In the genomic region with DNA sequence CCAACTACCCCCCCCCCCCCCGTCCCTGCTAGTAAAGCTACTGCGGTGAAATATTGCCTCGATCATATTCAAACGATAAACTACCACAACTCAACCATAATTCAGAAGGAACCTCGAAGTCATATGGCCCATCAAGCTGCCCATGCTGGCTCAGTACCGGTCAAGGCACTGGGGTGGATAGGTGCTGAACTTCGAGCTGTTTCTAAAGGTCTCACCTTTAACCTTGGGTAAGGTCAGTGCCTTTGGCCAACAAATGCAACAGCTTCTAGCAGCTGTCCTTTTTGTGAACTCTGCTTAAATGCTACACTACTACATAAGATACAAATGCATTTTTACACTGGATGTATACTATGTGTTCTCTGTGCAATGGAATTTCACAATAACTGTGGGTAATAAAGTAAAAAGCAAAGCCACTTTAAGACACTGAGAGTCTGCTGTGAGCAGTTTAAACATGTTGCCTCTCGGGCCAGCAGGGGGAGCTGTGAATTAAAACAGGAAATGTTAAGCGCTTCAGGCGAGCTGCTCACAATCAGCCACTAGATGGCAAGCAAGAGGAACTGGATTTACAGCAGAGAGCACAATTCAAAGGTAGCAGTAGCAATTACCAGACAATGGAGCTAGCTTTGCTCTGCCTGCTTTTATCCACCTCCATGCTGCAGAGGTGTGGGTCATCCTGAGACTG, we compare ENCODE assay signal across 1 mouse cellular context.
A peak's percentile ranks its signal among the peaks of the same experiment; 100 is the strongest.
TF ChIP-seq lines count a peak whose summit lies in the region.

No protein-coding gene starts in this region.

TF ChIP-seq in CH12.LX, 34 proteins besides CTCF, POLR2A, EP300 and RAD21:
- TF ChIP-seq SIN3A (IDR thresholded peaks at IDR 0.05; ENCODE audit: low read length) = no peak
- peak; percentile 57; the same call in 1 of the 2 replicates for TF ChIP-seq IRF4 (IDR thresholded peaks at IDR 0.05; ENCODE audit: low read depth, low read length)
- TF ChIP-seq TBP (conservative IDR thresholded peaks at IDR 0.05; ENCODE audit: low read depth, low read length) = no peak
- peak; percentile 12; the same call in 1 of the 2 replicates for TF ChIP-seq MEF2A (IDR thresholded peaks at IDR 0.05; ENCODE audit: borderline replicate concordance, low read depth, low read length)
- 0 out of 2 replicates have a peak, but pooled peaks have one; percentile 50 for TF ChIP-seq TCF12 (IDR thresholded peaks at IDR 0.05; ENCODE audit: low read depth, low read length)
- peak; percentile 36 for TF ChIP-seq HCFC1 (IDR thresholded peaks at IDR 0.05; ENCODE audit: low read depth, low read length)
- no peak for TF ChIP-seq ETS1 (conservative IDR thresholded peaks at IDR 0.05; ENCODE audit: low read depth, low read length)
- no peak for TF ChIP-seq UBTF (IDR thresholded peaks at IDR 0.05; ENCODE audit: low read depth, low read length)
- TF ChIP-seq MAX (IDR thresholded peaks at IDR 0.05; ENCODE audit: low read length) = no peak; the same call in 1 of the 2 replicates
- no peak for TF ChIP-seq ZMIZ1 (IDR thresholded peaks at IDR 0.05; ENCODE audit: low read depth, low read length)
- TF ChIP-seq NELFE (IDR thresholded peaks at IDR 0.05; ENCODE audit: low read depth, low read length) = peak; percentile 83; the same call in 1 of the 2 replicates
- TF ChIP-seq RCOR1 (conservative IDR thresholded peaks at IDR 0.05; ENCODE audit: low read depth, low read length) = no peak
- TF ChIP-seq ZKSCAN1 (IDR thresholded peaks at IDR 0.05; ENCODE audit: borderline replicate concordance, low read depth, low read length) = no peak
- peak; percentile 66 for TF ChIP-seq ZC3H11A (IDR thresholded peaks at IDR 0.05; ENCODE audit: low read depth, low read length)
- peak; percentile 82 for TF ChIP-seq ELF1 (IDR thresholded peaks at IDR 0.05; ENCODE audit: low read depth, low read length)
- 0 out of 2 replicates have a peak, but pooled peaks have one; percentile 37 for TF ChIP-seq MYC (IDR thresholded peaks at IDR 0.05; ENCODE audit: low read depth, low read length)
- no peak for TF ChIP-seq MXI1 (IDR thresholded peaks at IDR 0.05; ENCODE audit: low read depth, low read length)
- peak; percentile 67 for TF ChIP-seq ZNF384 (IDR thresholded peaks at IDR 0.05; ENCODE audit: low read depth, low read length)
- TF ChIP-seq E2F4 (IDR thresholded peaks at IDR 0.05; ENCODE audit: insufficient replicate concordance, low read depth, low read length) = no peak
- no peak for TF ChIP-seq JUND (conservative IDR thresholded peaks at IDR 0.05; ENCODE audit: low read depth, low read length)
- peak; percentile 94 for TF ChIP-seq SMC3 (IDR thresholded peaks at IDR 0.05; ENCODE audit: low read depth, low read length)
- TF ChIP-seq NRF1 (IDR thresholded peaks at IDR 0.05; ENCODE audit: low read depth, low read length) = no peak
- TF ChIP-seq KAT2A (IDR thresholded peaks at IDR 0.05; ENCODE audit: insufficient replicate concordance, low read length) = no peak
- no peak for TF ChIP-seq POLR2AphosphoS2 (IDR thresholded peaks at IDR 0.05; ENCODE audit: low read depth, low read length)
